Mouse (Mus musculus) thymus, adult 2 months (tissue): ENCODE data around the gene Chst5.

ENCODE experiments used
- CTCF ChIP-seq: fragments of 200-500 bp; IDR thresholded peaks from 2 replicates; pipeline ENCODE4 v1.5.1; 2012; ENCODE audit warnings: mild to moderate bottlenecking, control low read depth, low read length, moderate library complexity, borderline replicate concordance; ENCODE audit not compliant: control insufficient read depth, poor library complexity, insufficient read depth; ENCODE audit errors: extremely low read depth
- POLR2A ChIP-seq: fragments of 200-500 bp; IDR thresholded peaks from 2 replicates; pipeline ENCODE4 v1.6.1; 2012; ENCODE audit warnings: mild to moderate bottlenecking, low read length, control low read depth, moderate library complexity; ENCODE audit not compliant: control insufficient read depth, poor library complexity, insufficient read depth; ENCODE audit errors: extremely low read depth

- TF ChIP-seq POLR2A (no peak), CTCF (no peak)
Observed at GRCm38 (mm10) chr8:111920971-111921370, 10.7 kb upstream of the Chst5 start.
